Mouse (Mus musculus) liver, embryonic 14.5 days (tissue): ENCODE measurements around the gene Fbxl5.

ENCODE experiments used
- CTCF ChIP-seq: IDR thresholded peaks from 2 replicates; pipeline ENCODE4 v1.5.1; 2016; ENCODE audit warnings: antibody characterized with exemption, low read depth, control low read depth
- EP300 ChIP-seq: IDR thresholded peaks from 2 replicates; pipeline ENCODE4 v1.6.1; 2016; ENCODE audit warnings: antibody characterized with exemption, low read depth

- no peak for TF ChIP-seq CTCF
- no peak for TF ChIP-seq EP300
Measured at GRCm38 (mm10) chr5:43860670-43861431, 39.4 kb upstream of the Fbxl5 start.
